ENCODE assay signal across 7 mouse cellular contexts in genomic region chr2:61807151-61807550, GRCm38 (mm10). TPM values are rescaled to one million over a fixed set of nuclear protein-coding genes. Genes with fewer than 3 reads are reported as not detected.
A peak's percentile ranks its signal among the peaks of the same experiment; 100 is the strongest.
DNase-seq lines count a peak whose midpoint lies in the region; ATAC-seq lines count a peak whose summit lies in the region.

No protein-coding gene starts in this region.

- no peaks in the 10 kb centered on the region for H3K36me3 ChIP-seq in embryonic facial prominence, embryonic 10.5 days (replicated peaks)
- no peaks in the 10 kb centered on the region for H3K36me3 ChIP-seq in midbrain, embryonic 15.5 days (replicated peaks)

- peak overlapping the region; percentile 33; the same call in 1 of the 2 replicates for H3K4me3 ChIP-seq in embryonic facial prominence, embryonic 10.5 days
- H3K4me3 ChIP-seq in midbrain, embryonic 15.5 days: no peak overlapping the region

- peaks cover 100% of the 10 kb centered on the region for H3K27me3 ChIP-seq in embryonic facial prominence, embryonic 10.5 days (replicated peaks; ENCODE audit: low read depth, poor library complexity, severe bottlenecking)
- H3K27me3 ChIP-seq in midbrain, embryonic 15.5 days (replicated peaks): peaks cover 64% of the 10 kb centered on the region

- peak; percentile 32 to 34 for DNase-seq in left cerebral cortex, adult 18-20 months (ENCODE audit: low spot score in 2 of 2)
- DNase-seq in left cerebral cortex, adult 11 months (ENCODE audit: low spot score): no peak
- DNase-seq in ZHBTc4 (ENCODE audit: low read depth, low spot score): peak; percentile 25
- peak; percentile 72 for DNase-seq in embryonic facial prominence, embryonic 10.5 days (ENCODE audit: low spot score)
- peak; percentile 48 for DNase-seq in induced T-regulatory cell, adult 2 months (ENCODE audit: low read depth)
- DNase-seq in T-cell, adult 2 months (ENCODE audit: low spot score): no peak

- under 1% methylated on average over 22 of the region's 22 CpGs for WGBS in embryonic facial prominence, embryonic 10.5 days
- under 1% methylated on average over 22 of the region's 22 CpGs for WGBS in midbrain, embryonic 15.5 days

- ATAC-seq in midbrain, embryonic 15.5 days (replicated peaks): 0 out of 2 replicates have a peak, but pooled peaks have one; percentile 6

- H3K9me3 ChIP-seq in embryonic facial prominence, embryonic 10.5 days: no peaks in the 10 kb centered on the region
- H3K9me3 ChIP-seq in midbrain, embryonic 15.5 days: no peaks in the 10 kb centered on the region

- no peak overlapping the region; the same call in 1 of the 2 replicates for H3K4me2 ChIP-seq in midbrain, embryonic 15.5 days

- H3K4me1 ChIP-seq in embryonic facial prominence, embryonic 10.5 days: peaks cover 34% of the 10 kb centered on the region
- H3K4me1 ChIP-seq in midbrain, embryonic 15.5 days: peaks cover 37% of the 10 kb centered on the region

- H3K9ac ChIP-seq in midbrain, embryonic 15.5 days: no peak overlapping the region

- no peak overlapping the region for H3K27ac ChIP-seq in embryonic facial prominence, embryonic 10.5 days (replicated peaks)
- H3K27ac ChIP-seq in midbrain, embryonic 15.5 days: no peak overlapping the region

RNA-seq across cellular contexts. Expression of gene Tbr1, which starts 4.4 kb away (rescaled TPM):
- total RNA-seq in left cerebral cortex, adult 18-20 months (2021): 100 to 1,000 TPM; 121 to 122 TPM
- 0.13 and 0.30 TPM in 2 replicates for polyA plus RNA-seq in embryonic facial prominence, embryonic 10.5 days (2016; fragmentation: Nextera tagmentation; extraction: Ambion mirVana)
- polyA plus RNA-seq in midbrain, embryonic 15.5 days (2015; fragmentation: Nextera tagmentation; extraction: Ambion mirVana): 2.8 and 3.7 TPM in 2 replicates

Comparison
In these comparisons a context has a peak if more than half of its experiments do, and no peak if none do; other contexts are left out.
1. DNase-seq: peak in left cerebral cortex, adult 18-20 months (2 of 2), ZHBTc4 (single experiment), embryonic facial prominence, embryonic 10.5 days (single experiment) and induced T-regulatory cell, adult 2 months (single experiment); none in left cerebral cortex, adult 11 months (single experiment) and T-cell, adult 2 months (single experiment).